Mouse (Mus musculus) megakaryocyte, adult 5-6 weeks (primary cell): ENCODE results near the gene Rai1. TPM values are rescaled to one million over a fixed set of nuclear protein-coding genes. Genes with fewer than 3 reads are reported as not detected.

Experiments used
- ATAC-seq: 2 replicates; pipeline ENCODE4 v1.8.0; 2016; ENCODE audit warnings: mild to moderate bottlenecking, inconsistent platforms; ENCODE audit not compliant: poor library complexity, severe bottlenecking
- total RNA-seq, 2 experiments: library from RNA; stranded (forward) in 1 of 2; stranded (reverse) in 1 of 2; fragments of 153-499, 151-499 nt in 1 of 2; fragments of 221-1000, 200-1000 nt in 1 of 2; gene quantifications; 2 replicates each; pipeline versions ENCODE4 v1.2.3 to v1.2.4; 2015 to 2017

Rai1 gene
- total RNA-seq, 2 experiments from 2014 or later = 7.8 to 13.9 TPM

GRCm38 (mm10) chr11:60127048-60127447 is 22.2 kb downstream of the Rai1 start:
- ATAC-seq = no peak

- ATAC-seq = no peak
Measured at GRCm38 (mm10) chr11:60127863-60128512, 23.2 kb downstream of the Rai1 start.

GRCm38 (mm10) chr11:60130516-60130915 is 25.7 kb downstream of the Rai1 start:
- peak; percentile 84 for ATAC-seq

GRCm38 (mm10) chr11:60132061-60132460 is 27.2 kb downstream of the Rai1 start:
- no peak for ATAC-seq

- ATAC-seq = no peak
Measured at GRCm38 (mm10) chr11:60136491-60136890, 31.7 kb downstream of the Rai1 start.

- no peak for ATAC-seq
Measured at GRCm38 (mm10) chr11:60137170-60137569, 32.4 kb downstream of the Rai1 start.

GRCm38 (mm10) chr11:60139141-60139733 is 34.4 kb downstream of the Rai1 start:
- ATAC-seq = no peak

- ATAC-seq = peak; percentile 33; the same call in 1 of the 2 replicates
Measured at GRCm38 (mm10) chr11:60139734-60140371, 35.0 kb downstream of the Rai1 start.

GRCm38 (mm10) chr11:60140586-60141284 is 35.9 kb downstream of the Rai1 start:
- ATAC-seq = no peak

- no peak for ATAC-seq
Measured at GRCm38 (mm10) chr11:60141285-60141608, 36.4 kb downstream of the Rai1 start.

- no peak for ATAC-seq
Measured at GRCm38 (mm10) chr11:60143086-60143485, 38.3 kb downstream of the Rai1 start.

GRCm38 (mm10) chr11:60146170-60146569 is 41.4 kb downstream of the Rai1 start:
- ATAC-seq = no peak

GRCm38 (mm10) chr11:60148591-60148990 is 43.8 kb downstream of the Rai1 start:
- no peak for ATAC-seq

GRCm38 (mm10) chr11:60149086-60149485 is 44.3 kb downstream of the Rai1 start:
- ATAC-seq = no peak

GRCm38 (mm10) chr11:60150677-60151076 is 45.9 kb downstream of the Rai1 start:
- no peak for ATAC-seq

GRCm38 (mm10) chr11:60152339-60152738 is 47.5 kb downstream of the Rai1 start:
- ATAC-seq = no peak

- ATAC-seq = no peak
Measured at GRCm38 (mm10) chr11:60153936-60154335, 49.1 kb downstream of the Rai1 start.

- ATAC-seq = no peak
Measured at GRCm38 (mm10) chr11:60155690-60156089, 50.9 kb downstream of the Rai1 start.

GRCm38 (mm10) chr11:60158271-60158670 is 53.5 kb downstream of the Rai1 start:
- no peak for ATAC-seq

- no peak for ATAC-seq
Measured at GRCm38 (mm10) chr11:60159955-60160354, 55.1 kb downstream of the Rai1 start.

- no peak for ATAC-seq
Measured at GRCm38 (mm10) chr11:60160454-60161114, 55.8 kb downstream of the Rai1 start.
